Mouse (Mus musculus) cerebellum, adult 2 months (tissue): ENCODE measurements at regions not wholly inside any gene's neighbourhood (a gene's known extent, or its start where the extent isn't known, plus 50 kb on each side); places are given as distances from the start of the nearest gene placed in this dataset.

Source experiments
- DNase-seq, 2 experiments: peaks; one replicate each; pipeline ENCODE4 v3.0.0; 2021
- H3K27ac ChIP-seq: fragments of 200-500 bp; 2 replicates; pipeline ENCODE4 v1.5.1; 2012; ENCODE audit warnings: low read length, control low read depth, inconsistent platforms; ENCODE audit not compliant: insufficient read depth
- H3K27me3 ChIP-seq: fragments of 200-500 bp; 2 replicates; pipeline ENCODE4 v1.6.1; 2012; ENCODE audit warnings: inconsistent platforms, mild to moderate bottlenecking, low read length, moderate library complexity; ENCODE audit not compliant: control insufficient read depth, insufficient read depth
- H3K4me1 ChIP-seq: fragments of 200-500 bp; 2 replicates; pipeline ENCODE4 v1.6.1; 2011; ENCODE audit warnings: low read length; ENCODE audit not compliant: control insufficient read depth, insufficient read depth
- H3K4me3 ChIP-seq: fragments of 200-500 bp; replicated peaks from 2 replicates; pipeline ENCODE3; 2011; ENCODE audit warnings: mild to moderate bottlenecking, low read depth, low read length, control low read depth; ENCODE audit not compliant: insufficient read depth
- CTCF ChIP-seq: fragments of 200-500 bp; IDR thresholded peaks from 2 replicates; pipeline ENCODE4 v1.5.1; 2011; ENCODE audit warnings: low read depth, mild to moderate bottlenecking, control low read depth, low read length, moderate library complexity, borderline replicate concordance; ENCODE audit not compliant: insufficient read depth
- POLR2A ChIP-seq: fragments of 200-500 bp; IDR thresholded peaks from 2 replicates; pipeline ENCODE4 v1.6.1; 2011; ENCODE audit warnings: low read length, control low read depth, borderline replicate concordance; ENCODE audit not compliant: insufficient read depth
- WGBS: fragments of 180-500 bp; shearing (Covaris S2); methylation state at CpG from one replicate; pipeline ENCODE4 v1.1.7; 2018; 5-methylcytosine and 5-hydroxymethylcytosine counted together

DNA sequence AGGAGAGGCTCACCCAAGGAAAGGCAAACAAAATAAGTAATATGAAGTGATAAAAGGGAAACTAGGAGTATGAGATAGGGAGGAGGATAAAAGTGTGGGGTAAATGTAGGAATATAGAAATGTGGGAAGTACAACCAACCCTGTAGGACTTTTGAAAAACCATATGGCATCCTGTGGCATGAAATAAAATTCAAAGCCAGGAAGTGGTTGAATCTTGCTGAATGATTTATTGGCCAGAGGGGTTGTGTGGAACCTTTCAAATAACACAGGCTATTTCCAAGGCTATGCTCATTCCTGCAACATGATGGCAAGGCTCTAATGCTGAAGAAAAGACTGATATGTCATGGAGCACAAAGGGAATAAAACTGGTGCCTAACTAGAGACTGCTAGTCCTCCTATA lies 347.9 kb downstream of the Gm11232 start:
- Histone ChIP-seq H3K27me3 (no peaks in the 10 kb centered on the region), H3K4me1 (no peaks in the 10 kb centered on the region), H3K27ac (no peak overlapping the region), H3K4me3 (no peak overlapping the region)
- no peak for DNase-seq
- TF ChIP-seq POLR2A: no peak
- no peak for TF ChIP-seq CTCF

DNA sequence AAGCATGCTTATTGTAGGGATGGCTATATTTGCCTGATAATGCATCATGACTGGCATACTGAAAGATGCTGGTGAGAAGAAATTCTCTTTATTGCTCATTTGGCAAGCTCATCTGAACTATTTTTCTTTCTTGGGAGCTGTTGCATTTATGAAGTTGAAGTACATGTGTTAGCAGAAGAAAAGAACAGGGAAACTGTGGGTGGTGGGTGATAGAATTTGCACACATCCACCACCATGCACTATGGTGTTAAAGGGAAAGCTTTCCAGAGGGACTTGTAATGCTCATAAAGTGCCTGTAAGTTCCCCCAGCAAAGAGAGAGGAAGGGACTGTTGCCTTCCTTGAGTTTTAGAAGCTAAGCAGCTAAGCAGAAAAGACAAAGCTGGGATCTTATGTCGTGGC lies 367.3 kb downstream of the Gm11232 start:
- Histone ChIP-seq H3K4me3 (no peak overlapping the region), H3K27me3 (no peaks in the 10 kb centered on the region), H3K27ac (no peak overlapping the region), H3K4me1 (no peaks in the 10 kb centered on the region)
- no peak for DNase-seq
- WGBS: 84% methylated on average over 1 of the region's 1 CpGs
- no peak for TF ChIP-seq POLR2A
- TF ChIP-seq CTCF: no peak

DNA sequence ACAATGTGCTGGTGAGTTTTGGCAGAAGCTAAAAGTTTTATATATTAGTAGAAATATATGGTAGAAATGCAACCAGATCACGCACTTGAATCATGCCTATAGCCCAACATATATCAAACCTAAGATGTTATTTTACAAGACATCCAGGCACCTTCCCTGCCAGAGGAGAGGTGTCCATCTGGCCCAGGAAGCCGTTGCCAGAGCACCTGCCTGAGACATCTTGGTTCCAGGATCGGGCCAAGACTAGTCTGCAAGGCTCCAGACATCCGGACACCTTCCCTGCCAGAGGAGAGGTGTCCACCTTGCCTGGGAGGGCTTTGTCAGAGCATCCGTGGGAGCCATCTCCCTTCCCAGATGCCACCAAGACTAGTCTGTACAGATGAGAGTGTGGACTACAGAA lies 388.5 kb downstream of the Gm11232 start:
- TF ChIP-seq CTCF: no peak
- TF ChIP-seq POLR2A: no peak
- Histone ChIP-seq H3K4me3 (no peak overlapping the region), H3K27ac (no peak overlapping the region), H3K27me3 (no peaks in the 10 kb centered on the region), H3K4me1 (no peaks in the 10 kb centered on the region)
- 43% methylated on average over 5 of the region's 5 CpGs for WGBS
- no peak for DNase-seq

DNA sequence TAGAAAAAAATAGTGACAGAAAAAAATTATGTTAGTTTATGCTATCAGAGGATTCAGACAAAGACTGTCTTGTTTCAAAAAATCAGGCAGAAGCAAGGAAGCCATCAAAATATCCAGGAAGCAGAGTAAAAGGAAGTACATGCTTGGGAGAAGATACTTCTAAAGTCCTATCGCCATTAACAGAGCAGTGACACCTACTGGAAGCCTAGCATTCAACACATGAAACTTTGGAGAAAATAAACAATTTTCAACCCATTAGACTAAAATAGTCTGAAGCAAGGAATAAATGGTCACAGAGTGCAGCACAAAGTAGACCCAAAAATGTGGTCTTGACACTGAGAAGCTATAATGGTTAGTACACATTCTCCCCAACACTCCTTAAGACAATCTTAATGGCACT lies 394.0 kb downstream of the Gm11232 start:
- TF ChIP-seq CTCF (no peak), POLR2A (no peak)
- Histone ChIP-seq H3K4me1 (no peaks in the 10 kb centered on the region), H3K27ac (no peak overlapping the region), H3K27me3 (no peaks in the 10 kb centered on the region), H3K4me3 (no peak overlapping the region)
- WGBS: 76% methylated on average over 1 of the region's 1 CpGs
- no peak for DNase-seq

DNA sequence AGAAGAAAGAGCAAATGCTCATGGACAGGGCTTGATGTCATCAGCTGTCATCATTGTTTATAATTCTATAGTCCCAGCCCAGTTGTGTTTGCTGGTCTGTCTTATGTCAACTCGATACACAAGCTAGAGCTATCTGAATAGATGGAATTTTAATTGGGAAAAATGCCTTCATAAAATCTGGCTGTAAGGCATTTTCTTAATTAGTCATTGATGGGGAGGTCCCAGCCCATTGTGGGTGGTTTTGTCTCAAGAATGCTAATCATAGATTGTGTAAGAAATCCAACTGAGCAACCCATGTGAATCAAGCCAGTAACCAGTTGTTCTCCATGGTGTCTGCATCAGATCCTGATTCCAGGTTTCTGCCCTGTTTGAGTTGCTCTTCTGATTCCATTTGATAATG lies 400.1 kb downstream of the Gm11232 start:
- DNase-seq: no peak
- Histone ChIP-seq H3K4me3 (no peak overlapping the region), H3K27ac (no peak overlapping the region), H3K27me3 (no peaks in the 10 kb centered on the region), H3K4me1 (no peaks in the 10 kb centered on the region)
- no peak for TF ChIP-seq POLR2A
- WGBS: 48% methylated on average over 1 of the region's 1 CpGs

DNA sequence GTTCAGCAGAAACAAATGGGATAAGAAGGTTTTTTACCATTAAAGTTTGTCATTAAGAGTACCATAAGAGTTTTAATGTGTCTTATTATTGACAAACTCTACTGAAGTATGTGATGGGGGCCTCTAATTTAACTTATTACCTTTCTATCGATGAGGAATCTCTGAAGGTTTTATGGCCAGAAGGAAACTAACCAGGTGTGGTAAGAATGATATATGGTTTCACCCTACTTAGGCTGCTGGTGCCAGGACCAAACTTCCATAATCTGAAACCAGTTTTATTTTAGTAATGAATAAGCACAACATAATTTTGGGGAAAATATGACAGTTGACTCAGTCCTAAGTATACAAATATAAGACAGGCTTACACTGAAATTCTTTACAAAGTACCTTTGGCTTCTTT lies 401.1 kb downstream of the Gm11232 start:
- Histone ChIP-seq H3K4me1 (no peaks in the 10 kb centered on the region), H3K4me3 (no peak overlapping the region), H3K27me3 (no peaks in the 10 kb centered on the region), H3K27ac (no peak overlapping the region)
- WGBS: 98% methylated on average over 1 of the region's 1 CpGs
- TF ChIP-seq POLR2A (no peak), CTCF (no peak)
- DNase-seq: no peak

DNA sequence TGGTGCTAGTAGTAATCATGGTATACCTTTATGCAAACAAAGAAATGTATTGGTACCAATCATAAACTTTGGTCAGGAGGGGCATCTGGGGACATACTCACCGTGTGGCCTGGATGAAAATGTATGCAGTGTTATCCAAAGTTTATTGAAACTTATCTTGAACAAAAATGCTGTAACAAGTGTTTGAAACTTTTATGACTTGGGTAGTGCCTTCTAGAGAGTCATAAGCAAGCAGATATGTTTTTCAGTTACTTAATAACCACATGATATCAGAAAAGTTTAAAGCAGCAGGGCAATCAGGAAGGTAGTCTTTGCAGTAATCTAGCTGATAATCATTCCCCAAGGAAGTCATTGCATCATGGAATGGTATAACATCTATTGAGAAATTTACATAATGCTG lies 401.5 kb downstream of the Gm11232 start:
- no peak for DNase-seq
- Histone ChIP-seq H3K4me3 (no peak overlapping the region), H3K27ac (no peak overlapping the region), H3K4me1 (no peaks in the 10 kb centered on the region), H3K27me3 (no peaks in the 10 kb centered on the region)
- 95% methylated on average over 1 of the region's 1 CpGs for WGBS
- TF ChIP-seq POLR2A: no peak
- no peak for TF ChIP-seq CTCF

DNA sequence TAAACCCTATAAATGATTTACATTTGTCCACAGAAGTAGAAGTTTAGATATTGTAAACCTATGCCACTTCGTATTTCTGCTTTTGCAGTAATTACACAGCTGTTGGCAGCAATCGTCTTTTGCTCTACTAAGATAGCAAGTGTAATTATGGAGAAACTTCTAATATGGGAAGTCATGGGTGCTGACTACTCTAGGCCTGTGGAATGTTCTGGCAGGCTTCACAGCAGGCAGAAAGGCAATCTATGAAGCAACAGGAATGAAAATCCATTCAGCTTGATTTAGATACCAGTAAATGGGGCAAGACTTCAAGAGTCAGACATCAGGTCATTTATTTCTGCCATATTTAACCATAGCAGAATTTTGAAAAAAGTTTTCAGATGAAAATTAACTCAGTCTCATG lies 405.9 kb downstream of the Gm11232 start:
- TF ChIP-seq POLR2A (no peak), CTCF (no peak)
- Histone ChIP-seq H3K27me3 (no peaks in the 10 kb centered on the region), H3K27ac (no peak overlapping the region), H3K4me3 (no peak overlapping the region), H3K4me1 (no peaks in the 10 kb centered on the region)
- WGBS: 55% methylated on average over 2 of the region's 2 CpGs
- DNase-seq: no peak

DNA sequence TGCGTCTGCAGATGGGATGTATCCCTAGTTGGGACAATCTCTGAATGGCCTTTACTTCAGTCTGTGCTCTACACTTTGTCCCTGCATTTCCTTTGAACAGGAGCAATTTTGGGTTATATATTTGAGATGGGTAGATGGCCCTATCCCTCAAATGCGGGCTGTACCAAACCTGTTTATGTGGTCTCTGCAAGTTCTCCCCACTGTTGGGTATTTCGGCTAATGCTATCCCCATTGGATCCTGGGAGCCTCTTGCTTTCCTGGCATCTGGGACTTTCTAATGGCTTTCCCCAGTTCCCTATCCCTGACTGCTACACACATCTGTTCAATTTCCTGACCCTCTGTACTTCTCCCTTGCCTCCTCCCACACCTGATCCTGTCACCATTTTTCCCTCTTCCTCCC lies 414.7 kb downstream of the Gm11232 start:
- H3K4me3 ChIP-seq: no peak overlapping the region
- H3K27ac ChIP-seq: no peak overlapping the region
- TF ChIP-seq CTCF: no peak
- no peak for TF ChIP-seq POLR2A
- H3K4me1 ChIP-seq: no peaks in the 10 kb centered on the region
- DNase-seq: no peak
- WGBS: 76% methylated on average over 3 of the region's 3 CpGs
- no peaks in the 10 kb centered on the region for H3K27me3 ChIP-seq
